Mouse (Mus musculus): ENCODE results near the gene Cers6.

Gene Cers6

DNA sequence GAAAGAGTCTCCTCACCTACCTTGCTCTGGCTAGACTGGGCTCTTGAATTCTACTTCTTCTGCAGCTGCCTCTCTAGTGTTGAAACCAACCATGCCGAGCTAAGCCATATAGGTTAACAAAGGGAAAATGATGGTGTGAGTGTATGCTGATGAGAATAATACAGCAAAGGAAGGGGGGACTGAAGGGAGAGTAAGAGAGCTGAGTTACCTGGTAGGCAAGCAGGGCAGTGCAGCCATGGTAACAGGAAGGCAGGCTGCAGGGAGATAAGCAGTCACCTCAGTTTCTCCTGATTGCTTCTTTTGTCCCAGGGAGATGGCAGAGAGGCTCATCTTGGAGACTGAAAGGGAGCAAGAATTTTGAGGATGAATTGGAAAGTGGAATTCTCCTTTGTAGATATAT lies 105.1 kb downstream of the Cers6 start:
- no peak for DNase-seq (ENCODE audit: low spot score in 2 of 2)

DNA sequence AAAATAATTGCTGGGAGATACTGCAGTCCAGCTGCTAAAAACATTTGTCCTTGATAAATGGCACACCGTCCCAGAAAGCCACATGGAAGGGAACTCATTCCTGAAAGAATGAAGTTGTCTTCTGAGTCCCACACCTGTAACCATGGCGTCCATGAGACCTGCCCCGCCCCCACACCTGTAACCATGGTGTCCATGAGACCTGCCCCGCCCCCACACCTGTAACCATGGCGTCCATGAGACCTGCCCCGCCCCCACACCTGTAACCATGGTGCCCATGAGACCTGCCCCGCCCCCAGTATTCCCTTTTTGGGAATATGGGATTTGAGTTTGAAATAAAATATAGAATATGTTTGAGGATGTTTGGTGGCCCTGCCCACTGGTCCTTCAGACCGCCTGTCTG lies 106.8 kb downstream of the Cers6 start:
- DNase-seq (ENCODE audit: low spot score in 2 of 2) = no peak

DNA sequence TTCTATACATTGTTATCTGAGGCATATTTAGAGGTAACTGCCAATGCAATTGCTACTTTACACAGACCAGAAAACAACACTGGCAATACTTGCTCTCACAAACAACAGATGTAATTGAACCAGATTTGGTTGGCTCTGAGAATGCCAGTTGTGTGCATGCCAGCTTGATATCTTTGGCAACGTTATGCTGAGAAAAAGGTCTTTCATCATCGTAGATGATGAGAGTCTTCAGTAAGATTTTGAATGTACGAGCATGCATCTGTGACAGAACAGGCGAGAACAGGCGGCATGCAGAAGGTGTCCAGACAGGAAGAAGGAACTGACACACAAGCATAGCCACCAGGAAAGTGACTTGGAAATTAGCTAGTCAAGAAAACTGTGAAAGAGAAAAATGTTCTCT lies 110.6 kb downstream of the Cers6 start:
- no peak for DNase-seq (ENCODE audit: low spot score in 2 of 2)

- DNase-seq (ENCODE audit: low spot score in 2 of 2) = no peak
Observed at GRCm38 (mm10) chr2:68973753-68974152, 112.5 kb downstream of the Cers6 start.

DNA sequence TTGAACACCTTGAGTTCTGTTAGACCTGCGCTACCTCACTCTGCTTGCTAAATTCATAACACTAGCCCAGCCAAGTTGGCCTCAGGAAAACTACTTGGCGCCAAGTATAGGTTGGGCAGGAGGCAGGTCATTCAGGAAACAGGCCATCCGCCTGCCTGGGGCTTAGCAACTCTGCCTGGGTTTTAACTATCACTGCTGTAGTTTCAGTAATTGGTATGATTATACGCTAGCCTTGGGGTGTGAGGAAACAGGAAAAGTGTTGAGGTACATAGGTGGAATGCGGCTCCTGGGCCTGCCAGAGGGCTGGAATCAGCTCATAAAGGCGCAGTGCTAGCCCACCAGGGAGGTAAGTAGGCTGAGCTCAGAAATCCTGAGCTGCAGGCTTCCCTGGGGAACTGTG lies 114.0 kb downstream of the Cers6 start:
- no peak for DNase-seq (ENCODE audit: low spot score in 2 of 2)

DNA sequence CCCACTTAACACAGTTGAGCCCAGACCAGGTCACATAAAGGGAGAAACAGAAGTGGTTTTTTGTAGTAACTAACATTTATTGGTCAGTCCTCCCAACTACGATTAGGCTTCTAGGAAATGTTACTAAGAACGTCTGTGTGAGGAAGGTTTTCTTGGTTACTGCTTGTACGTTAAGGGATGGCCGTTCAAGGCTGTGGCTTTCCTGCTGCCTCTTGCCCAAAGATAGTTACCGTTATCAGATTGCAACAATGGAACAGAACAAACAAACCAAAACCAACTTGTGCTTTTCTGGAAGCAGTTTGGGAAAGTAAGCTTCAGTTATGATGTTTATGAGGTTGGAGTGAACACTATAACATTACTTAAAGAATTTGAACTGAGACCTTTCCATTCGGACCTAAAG lies 114.5 kb downstream of the Cers6 start:
- no peak for DNase-seq (ENCODE audit: low spot score in 2 of 2)

- DNase-seq (ENCODE audit: low spot score in 2 of 2) = no peak
Observed at GRCm38 (mm10) chr2:68978244-68978643, 117.0 kb downstream of the Cers6 start.

- DNase-seq (ENCODE audit: low spot score in 2 of 2) = no peak
Observed at GRCm38 (mm10) chr2:68978660-68979604, 117.7 kb downstream of the Cers6 start.

GRCm38 (mm10) chr2:68981302-68981701 lies 120.1 kb downstream of the Cers6 start:
- no peak for DNase-seq (ENCODE audit: low spot score in 2 of 2)

DNA sequence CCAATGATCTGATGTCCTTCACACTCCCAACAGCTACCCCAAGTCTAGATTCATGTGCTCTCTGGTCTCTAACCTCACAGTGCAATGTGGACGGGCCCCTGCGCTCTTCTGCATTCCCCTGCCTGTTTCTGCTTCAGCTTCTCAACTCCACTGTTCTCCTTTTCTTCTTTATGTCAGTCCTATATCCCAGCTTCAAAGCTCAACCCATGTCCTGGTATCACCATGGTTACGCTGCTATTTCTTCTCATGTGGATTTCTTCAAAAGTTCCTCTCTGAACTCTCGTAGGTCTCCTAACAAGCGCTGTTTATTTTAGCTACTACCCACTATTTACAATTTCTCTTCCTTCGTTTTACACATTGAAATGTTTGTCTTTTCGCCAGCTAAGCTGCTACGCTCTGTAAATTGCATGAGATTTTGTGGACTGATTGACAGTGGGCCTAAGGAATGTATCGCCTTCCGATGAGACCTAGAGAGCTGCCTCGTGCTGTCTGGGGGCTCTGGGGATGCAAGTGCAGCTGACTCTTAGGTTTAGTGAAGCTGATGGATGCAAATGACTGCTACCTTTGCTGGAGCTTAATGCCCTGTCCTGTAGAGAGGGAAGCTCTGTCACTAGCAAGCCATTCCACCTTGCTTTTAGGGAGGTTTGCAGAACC lies 120.6 kb downstream of the Cers6 start:
- no peak for DNase-seq (ENCODE audit: low spot score in 2 of 2)

DNA sequence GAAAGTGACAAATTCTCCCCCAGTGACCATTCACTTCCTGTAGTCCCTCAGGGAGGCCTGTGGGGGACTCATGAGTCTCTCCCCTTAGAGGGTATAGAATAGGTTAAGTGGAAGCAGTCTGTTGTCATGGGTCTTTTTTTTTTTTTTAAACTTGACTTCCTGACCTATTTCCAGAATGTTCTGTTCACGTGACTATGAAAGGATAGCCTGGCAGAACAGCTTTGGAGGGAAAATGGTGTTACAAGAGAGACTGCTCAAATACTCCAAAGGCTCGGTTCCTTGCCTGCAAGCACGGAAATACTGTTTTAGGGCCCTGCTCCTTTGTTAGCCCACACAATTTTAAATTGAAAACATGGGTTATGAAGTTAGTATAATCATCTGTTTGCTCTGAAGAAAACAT lies 121.7 kb downstream of the Cers6 start:
- DNase-seq (ENCODE audit: low spot score in 2 of 2) = no peak

GRCm38 (mm10) chr2:68983431-68983830 lies 122.2 kb downstream of the Cers6 start:
- DNase-seq (ENCODE audit: low spot score in 2 of 2) = no peak

GRCm38 (mm10) chr2:68989117-68989516 lies 127.9 kb downstream of the Cers6 start:
- DNase-seq (ENCODE audit: low spot score in 2 of 2) = no peak

DNA sequence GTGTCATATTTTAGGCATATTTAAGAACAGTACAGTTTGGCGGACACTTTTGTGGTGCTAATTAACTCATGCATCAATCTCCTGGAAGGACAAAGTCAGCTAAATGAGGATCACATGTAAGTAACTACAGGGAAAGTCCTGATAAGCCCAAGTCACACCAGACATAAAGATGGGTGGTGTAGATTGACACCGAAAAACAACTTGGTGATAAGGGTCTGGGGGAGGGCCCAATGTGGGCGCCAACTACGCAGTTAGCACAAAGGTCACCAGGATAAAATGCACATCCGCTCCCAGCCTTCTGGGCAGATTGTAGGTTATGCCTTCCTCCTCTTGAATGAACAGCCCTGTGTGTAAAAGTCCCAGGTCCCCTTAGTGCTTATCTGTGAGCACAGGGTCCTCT lies 131.4 kb downstream of the Cers6 start:
- no peak for DNase-seq (ENCODE audit: low spot score in 2 of 2)

- no peak for DNase-seq (ENCODE audit: low spot score in 2 of 2)
Observed at GRCm38 (mm10) chr2:68994441-68994840, 133.2 kb downstream of the Cers6 start.

DNA sequence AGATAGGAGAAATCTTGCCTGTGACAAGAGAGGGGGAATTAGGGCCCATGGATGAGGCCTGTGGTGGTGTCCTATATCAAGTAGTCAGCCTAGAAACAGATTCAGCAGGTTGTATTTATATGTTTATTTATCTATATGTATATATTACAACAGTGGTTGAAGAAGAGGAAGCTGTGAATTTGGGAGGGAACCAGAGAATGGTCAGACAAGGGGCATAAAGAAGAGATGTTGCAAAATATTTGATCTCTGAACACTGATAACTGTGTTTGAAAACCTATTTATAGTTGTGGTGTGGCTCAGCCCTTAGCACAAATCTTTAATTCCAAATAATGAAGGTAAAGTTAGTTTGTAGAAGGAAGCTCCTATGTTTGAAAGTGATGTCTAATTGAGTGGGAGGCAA lies 134.5 kb downstream of the Cers6 start:
- DNase-seq (ENCODE audit: low spot score in 2 of 2) = no peak

DNA sequence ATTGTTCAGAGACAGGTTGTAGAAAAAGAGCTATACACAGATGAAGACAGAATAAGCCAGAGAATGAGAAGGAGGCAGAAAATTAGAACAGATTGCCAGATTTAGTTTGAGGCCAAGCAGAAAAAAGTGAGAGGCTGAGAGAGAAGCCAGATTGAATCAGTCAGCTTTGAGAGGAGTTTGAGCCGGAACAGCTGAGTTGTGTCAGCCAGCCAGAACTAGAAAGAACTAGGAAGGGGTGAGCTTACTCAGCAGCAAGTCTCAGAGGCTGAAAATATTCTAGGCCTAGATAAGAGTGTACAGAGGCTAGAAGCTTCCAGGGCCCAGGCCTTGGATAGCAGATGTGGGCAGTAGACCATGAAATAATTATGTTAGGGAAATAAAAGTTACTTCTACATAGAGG lies 135.0 kb downstream of the Cers6 start:
- DNase-seq (ENCODE audit: low spot score in 2 of 2) = no peak

DNA sequence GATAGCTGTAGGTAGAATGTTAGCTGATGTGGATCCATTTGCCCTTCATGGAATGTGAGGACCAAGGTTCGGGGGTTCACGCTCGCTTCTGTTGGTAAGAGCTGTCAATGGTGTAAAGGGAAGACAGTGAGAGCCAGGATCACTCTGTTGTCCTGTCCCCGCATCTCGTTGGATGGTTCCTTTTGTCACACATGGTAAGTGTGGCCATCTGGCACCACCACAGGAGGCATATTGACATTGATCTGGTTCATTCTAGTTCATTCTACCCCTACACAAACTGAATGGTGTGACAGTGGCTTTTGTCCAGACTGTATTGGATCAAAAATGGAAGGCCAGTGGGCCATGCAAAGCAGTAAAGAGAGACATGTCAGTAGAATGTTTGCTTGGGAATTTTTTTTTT lies 142.8 kb downstream of the Cers6 start:
- DNase-seq (ENCODE audit: low spot score in 2 of 2) = no peak

GRCm38 (mm10) chr2:69011392-69011791 lies 150.2 kb downstream of the Cers6 start:
- DNase-seq (ENCODE audit: low spot score in 2 of 2) = no peak

DNA sequence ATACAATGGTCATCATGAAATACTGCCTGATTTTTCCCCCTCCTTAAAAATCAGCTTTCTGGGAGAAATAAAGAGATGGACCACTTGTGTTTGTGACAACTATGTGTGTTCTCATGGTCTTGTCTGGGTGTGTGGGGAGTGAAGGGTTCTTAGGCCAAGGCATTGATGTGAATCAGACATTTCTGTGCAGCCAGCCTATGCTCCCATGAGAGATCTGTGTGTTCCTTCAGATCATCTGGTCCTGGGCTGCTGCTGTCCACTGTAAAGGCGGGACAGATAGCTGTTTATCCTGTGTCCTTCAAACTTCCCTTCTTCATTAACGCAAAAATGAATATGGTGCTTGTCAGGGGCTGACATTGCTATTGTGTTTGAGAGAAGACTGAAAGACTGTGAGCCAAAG lies 150.6 kb downstream of the Cers6 start:
- no peak for DNase-seq (ENCODE audit: low spot score in 2 of 2)

GRCm38 (mm10) chr2:69014241-69014640 lies 153.0 kb downstream of the Cers6 start:
- no peak for DNase-seq (ENCODE audit: low spot score in 2 of 2)

- DNase-seq (ENCODE audit: low spot score in 2 of 2) = no peak
Observed at GRCm38 (mm10) chr2:69015172-69015724, 154.0 kb downstream of the Cers6 start.

DNA sequence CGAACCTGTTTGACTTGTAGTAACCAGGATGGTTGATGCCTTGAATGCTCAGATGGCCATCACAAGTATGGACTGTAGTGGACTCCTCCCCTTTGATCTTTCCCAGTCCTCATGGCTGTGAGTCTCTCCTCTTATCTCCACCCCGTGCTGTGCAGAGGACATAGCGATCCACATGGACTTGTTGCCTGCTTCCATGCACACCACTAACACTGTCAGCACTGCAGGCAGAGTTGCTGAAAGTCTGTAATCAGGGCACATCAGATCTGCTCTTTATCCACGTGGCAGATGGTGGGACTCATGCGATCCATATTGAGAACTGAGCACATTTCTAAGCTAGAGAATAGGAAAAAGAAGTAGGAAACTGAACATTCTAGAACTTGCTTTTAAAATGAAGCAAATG lies 154.6 kb downstream of the Cers6 start:
- DNase-seq (ENCODE audit: low spot score in 2 of 2) = no peak
